Mouse (Mus musculus) hindbrain, embryonic 10.5 days (tissue): ENCODE results near the gene Ethe1. TPM values are rescaled to one million over a fixed set of nuclear protein-coding genes. Genes with fewer than 3 reads are reported as not detected.

Experiments used
- polyA plus RNA-seq: library from polyadenylated mRNA; unstranded; fragments of >200 nt; fragmentation: Nextera tagmentation; extraction: Ambion mirVana; gene quantifications from 2 replicates; pipeline ENCODE4 v1.2.1, GENCODE M21; 2016

The Ethe1 gene
- polyA plus RNA-seq, 1 experiment from 2014 or later, result 23.2 TPM

Other genes starting within 250 kb of the Ethe1 start
- gene Lypd5, start 238.3 kb upstream of the Ethe1 start, polyA plus RNA-seq, result not detected in 2 replicates
- 3.9 and 4.2 TPM in 2 replicates for gene Kcnn4, start 217.3 kb upstream of the Ethe1 start, polyA plus RNA-seq
- gene Smg9, start 187.9 kb upstream of the Ethe1 start, polyA plus RNA-seq, result 27.4 and 32.7 TPM in 2 replicates
- gene Irgc1, start 135.2 kb upstream of the Ethe1 start, polyA plus RNA-seq, result not detected in 2 replicates
- gene Plaur, start 125.1 kb upstream of the Ethe1 start, polyA plus RNA-seq, result 0.77 and 1.9 TPM in 2 replicates
- gene Cadm4, start 105.5 kb upstream of the Ethe1 start, polyA plus RNA-seq, result 12.1 and 38.6 TPM in 2 replicates
- gene Zfp428, start 80.5 kb upstream of the Ethe1 start, polyA plus RNA-seq, result 109 and 150 TPM in 2 replicates
- gene AC161166.1, start 75.1 kb upstream of the Ethe1 start, polyA plus RNA-seq, result 1.1 TPM in 2 replicates
- gene Irgq, start 56.9 kb upstream of the Ethe1 start, polyA plus RNA-seq, result 10.7 and 14.9 TPM in 2 replicates
- gene Pinlyp, start 41.4 kb upstream of the Ethe1 start, polyA plus RNA-seq, result 0.26 TPM in 1 of 2 replicates, not detected in the other
- gene Xrcc1, start 41.3 kb upstream of the Ethe1 start, polyA plus RNA-seq, result 132 and 160 TPM in 2 replicates
- gene Zfp575, start 98 bp downstream of the Ethe1 start, polyA plus RNA-seq, result 2.0 and 3.2 TPM in 2 replicates
- not detected in 2 replicates for gene Phldb3, start 23.2 kb downstream of the Ethe1 start, polyA plus RNA-seq
- gene Lypd3, start 49.0 kb downstream of the Ethe1 start, polyA plus RNA-seq, result 0.47 and 2.1 TPM in 2 replicates
- gene Tex101, start 89.1 kb downstream of the Ethe1 start, polyA plus RNA-seq, result not detected in 2 replicates
- not detected in 2 replicates for gene BC049730, start 121.7 kb downstream of the Ethe1 start, polyA plus RNA-seq
- not detected in 2 replicates for gene Gm4763, start 139.4 kb downstream of the Ethe1 start, polyA plus RNA-seq
- not detected in 2 replicates for gene Cd177, start 172.8 kb downstream of the Ethe1 start, polyA plus RNA-seq
- 0.21 TPM in 1 of 2 replicates, not detected in the other for gene Ceacam10, start 189.7 kb downstream of the Ethe1 start, polyA plus RNA-seq